Mouse (Mus musculus) testis, postnatal 14 days (tissue): Measurements from ENCODE around the gene Fsd2.

ENCODE experiments used
- DNase-seq: peaks from one replicate; pipeline ENCODE4 v3.0.0; 2021; ENCODE audit warnings: low spot score

The Fsd2 gene

DNA sequence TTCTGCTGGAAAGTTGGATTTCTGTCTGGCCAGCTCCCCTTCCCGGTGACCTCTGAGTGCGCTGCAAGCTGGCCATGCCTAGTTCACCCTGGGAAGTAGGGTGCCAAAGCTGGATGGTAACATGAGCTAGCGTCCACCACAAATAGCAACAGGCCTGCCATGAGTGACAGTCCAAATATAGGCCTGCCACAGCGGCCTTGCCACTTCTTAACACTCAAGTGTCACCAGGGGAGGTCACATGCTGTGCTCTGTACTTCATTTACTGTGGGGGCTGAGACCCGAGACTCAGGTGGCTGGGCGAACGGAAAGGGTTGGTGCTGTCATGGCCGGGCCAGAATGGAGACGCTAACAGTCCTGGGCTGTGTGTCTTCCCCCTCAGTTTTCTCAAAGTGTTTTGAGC is at the start of gene Fsd2:
Gene Fsd2 (minus strand): TSS at position 53 of the 400 bp plus-strand sequence.
- DNase-seq = no peak

DNA sequence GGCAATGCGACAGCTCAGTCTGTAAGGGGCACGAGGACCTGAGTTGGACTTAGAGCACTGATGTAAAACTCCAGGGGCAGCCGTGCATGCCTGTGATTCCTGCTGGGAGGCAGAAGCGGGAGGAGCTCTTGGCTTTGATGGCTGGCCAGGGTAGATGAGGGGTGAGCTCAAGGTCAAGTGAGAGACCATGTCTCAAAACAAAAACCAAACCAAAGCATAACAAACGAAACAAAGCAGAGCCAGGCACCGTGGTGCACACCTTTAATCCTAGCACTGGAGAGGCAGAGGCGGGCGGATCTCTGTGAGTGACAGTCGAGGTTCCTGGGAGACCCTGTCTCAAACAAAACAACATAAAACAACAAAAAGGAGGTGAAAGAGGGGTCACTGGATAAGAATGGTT is 48.3 kb upstream of the Fsd2 start:
- no peak for DNase-seq

DNA sequence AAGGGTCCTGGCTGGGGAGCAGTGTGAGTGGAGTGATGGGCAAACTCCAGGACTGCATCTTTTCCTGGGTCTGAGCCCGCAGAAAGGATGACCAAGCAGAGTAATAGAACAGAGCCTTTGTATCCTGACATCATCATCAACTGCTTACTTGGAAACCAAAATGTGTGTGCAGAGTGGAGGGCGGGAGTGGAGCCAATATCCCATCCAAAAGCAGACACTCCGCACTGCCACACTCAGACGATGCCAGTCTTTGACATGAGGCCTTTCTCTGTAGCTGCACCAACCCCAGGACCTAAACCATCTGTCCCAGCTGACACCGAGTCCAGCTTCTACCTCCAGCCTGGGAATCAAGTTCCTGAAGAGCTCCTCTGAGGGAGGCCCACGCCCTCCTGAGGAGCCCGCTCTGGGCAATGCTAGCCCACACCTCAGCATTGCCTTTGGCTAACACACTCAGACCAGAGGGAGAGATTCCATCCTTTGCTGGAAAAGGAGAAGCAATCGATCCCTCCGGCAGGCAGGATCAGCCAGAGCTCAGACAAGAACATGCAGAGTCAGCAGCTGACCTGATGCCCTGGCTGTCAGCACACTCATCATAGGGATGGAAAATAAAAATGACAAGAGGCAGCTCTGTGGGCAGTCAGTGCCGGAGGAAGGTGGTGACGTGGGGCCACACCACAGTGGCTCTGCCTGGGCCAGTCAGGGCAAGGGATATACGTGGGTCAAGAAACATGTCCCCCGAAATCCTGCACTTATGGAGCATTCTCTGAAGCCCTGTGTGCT is 46.3 kb upstream of the Fsd2 start:
- no peak for DNase-seq

DNA sequence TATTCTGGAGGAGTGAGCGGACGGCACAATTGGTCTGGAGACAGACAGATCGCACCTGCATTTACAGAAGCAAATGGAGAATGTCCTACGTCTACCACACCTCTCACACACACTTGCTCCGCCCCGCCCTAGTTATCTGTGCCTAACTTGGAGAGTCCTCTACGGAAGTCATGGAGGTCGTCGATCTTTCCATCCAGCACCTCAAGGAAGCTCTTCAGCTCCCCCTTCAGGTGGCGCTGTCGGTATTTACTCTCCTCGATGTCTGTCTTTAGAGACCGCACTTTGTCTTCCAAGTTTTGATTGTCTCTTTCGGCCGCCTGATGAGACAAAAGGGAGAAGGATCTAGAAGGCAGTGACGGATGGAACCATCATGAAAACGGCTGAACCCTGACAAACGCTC is 43.4 kb upstream of the Fsd2 start:
- no peak for DNase-seq

DNA sequence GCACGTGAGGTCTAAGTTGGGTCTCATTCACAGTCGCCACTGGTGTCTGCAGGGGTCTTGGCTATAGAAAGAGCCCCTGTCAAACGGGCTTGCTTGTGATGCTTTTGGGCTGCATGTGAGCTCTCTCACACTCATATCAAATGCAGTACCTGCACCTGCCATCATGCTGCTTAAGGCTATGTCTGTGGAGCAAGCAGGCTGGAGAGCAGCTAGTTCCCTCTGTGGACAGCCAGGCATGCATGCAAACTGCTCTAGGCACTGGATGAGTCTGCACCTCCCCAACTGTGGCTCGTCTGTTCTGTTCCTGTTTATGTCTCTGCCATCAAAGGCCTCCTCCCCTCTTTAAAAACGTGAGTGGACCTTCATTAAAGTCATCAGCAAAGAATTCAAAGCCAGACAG is 39.7 kb upstream of the Fsd2 start:
- DNase-seq = no peak

DNA sequence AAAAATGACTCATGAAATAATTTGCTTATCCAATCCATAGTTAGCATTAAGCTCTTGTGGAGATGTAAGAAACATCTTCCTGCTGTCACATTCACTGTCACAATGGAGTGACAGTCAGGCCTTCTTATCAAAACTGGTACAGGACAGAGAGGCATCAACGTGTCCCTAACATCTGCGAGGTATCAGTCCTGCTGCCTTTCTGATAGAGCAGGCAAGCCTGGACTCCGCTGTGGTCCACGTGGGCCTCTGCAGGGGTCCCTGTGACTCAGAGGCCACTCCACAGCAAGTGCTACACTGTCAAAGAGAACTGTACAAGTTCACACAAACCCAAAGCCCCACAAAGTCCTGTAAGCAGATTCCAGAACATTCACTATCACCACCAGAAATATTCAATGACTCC is 38.7 kb upstream of the Fsd2 start:
- DNase-seq = no peak

DNA sequence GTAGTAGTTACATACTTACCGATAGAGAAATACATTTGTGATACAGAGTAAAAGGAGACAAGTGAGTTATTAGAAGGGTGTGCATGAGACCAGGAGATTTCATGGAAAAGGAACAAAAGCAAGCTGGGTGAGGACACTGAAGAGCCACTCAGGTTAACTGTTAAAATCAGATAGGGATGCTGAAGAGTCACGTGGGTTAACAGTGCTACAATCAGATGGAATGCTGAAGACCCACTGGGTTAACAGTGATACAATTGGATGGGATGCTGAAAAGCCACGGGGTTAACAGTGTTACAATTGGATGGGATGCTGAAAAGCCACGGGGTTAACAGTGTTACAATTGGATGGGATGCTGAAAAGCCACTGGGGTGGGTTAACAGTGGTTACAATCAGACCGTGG is 38.2 kb upstream of the Fsd2 start:
- no peak for DNase-seq

DNA sequence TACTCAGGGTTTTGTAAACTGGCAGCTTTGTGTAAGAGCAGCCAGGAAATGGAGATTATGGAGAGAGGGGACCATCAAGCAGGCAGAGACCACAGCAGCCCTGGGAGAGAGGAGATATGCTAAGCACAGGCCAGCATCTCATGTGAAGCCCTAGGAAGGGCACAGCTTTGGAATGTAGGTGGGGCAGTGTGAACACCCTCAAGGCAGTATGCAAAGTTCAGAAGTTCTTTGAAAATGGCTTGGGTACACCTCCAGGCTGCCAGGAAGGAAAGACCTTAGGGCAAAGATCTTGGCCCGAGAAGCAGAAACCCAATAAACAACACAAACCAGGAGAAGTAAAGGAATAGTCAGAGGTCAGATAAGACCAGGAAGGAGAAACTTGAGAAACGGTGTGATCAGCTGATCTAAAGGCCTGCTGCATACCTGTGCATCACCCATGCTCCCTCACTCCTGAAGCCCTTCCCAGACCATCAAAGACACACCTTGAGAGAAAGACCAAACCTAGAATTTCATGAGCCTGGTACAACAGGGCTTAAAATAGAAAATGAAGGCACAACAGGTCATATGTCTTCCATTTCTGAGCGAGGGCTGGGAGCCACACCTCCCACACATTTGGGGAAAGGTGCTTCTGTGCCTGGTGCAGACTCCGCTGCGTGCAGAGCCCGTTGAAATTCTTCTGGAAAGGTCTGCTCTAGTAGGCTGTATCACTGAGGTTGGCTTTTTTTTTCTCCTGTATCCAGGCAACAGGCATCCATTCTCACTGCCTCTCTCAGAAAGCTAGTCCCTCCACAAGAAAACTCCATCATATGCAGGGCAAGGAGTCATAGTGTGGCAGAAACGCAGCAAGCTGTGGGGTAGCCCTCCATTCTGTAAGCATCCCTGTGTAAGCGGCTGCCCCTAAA is 32.9 kb upstream of the Fsd2 start:
- DNase-seq = no peak

DNA sequence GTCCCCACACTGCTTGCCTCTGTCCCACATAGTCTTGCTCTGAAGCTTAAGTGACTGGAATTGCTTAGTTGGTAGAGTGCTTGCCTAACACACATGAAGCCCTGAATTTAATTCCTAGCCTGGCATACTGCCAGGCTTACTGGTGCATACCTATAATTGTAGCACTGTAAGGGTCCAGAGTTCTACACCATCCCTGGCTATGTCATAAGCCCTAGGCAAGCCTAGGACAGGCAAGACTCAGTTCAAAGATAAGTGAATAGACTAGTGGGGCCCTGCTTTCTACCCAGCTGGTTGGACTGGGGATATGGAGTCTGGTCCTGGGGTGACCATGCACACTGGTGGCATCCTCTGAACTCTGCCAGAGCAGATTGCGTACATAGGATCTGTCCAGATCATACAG is 30.9 kb upstream of the Fsd2 start:
- no peak for DNase-seq

DNA sequence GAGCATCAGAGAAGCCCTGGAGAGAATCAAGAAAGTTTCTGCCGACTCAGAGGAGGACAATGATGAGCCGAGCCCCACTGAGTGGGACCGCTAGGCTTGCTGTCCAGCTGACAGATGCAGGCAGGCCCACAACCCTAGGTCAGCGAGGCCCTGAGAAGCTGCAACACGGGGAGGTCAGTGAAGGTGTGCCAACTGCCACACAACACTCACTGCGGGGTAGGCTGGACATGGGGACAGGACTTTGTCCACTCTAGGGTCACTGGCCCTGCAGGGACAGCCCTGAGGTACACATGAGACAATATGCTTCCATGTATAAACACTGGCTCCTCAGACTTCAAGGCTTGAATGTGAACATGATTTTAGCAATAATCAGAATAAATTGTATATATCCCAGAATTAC is 29.3 kb upstream of the Fsd2 start:
- DNase-seq = no peak

DNA sequence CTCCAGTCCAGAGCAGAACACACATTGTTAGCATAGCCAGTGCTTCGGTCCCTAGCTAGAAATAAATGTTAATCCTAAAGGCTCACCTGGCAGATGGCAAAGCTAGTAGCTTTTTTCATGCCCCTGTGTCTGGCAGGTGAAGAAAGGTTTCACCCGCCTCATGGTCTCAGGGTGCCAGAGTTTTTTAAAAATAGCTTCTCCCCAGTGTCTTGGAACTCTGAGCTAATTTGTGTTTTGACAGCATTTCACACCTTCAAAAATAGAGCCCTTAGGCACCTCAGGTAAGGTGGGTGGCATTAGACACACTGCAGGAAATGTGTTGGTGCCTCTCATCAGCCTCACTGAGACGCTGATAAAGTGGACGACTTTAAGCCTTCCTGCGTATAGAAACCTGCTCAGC is 28.3 kb upstream of the Fsd2 start:
- no peak for DNase-seq

DNA sequence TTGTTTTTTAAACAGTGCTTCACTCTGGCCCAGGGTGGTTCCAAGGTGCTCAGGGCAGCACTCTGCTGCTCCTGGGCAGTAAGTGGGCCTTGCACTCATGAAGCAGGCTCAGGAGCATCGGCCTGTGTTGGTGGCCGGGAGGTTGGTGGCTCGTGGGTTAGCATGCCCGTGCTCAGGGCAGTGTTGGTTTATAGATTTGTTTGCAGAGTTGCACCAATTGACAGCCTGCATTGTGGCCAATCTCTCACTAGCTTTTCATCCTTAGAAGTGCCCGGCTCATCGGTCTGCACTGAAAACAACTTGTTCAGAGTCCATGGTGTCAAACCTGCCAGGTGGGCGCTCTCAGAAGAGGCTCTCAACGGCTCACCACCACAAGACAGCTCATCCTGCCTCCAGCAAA is 26.6 kb upstream of the Fsd2 start:
- no peak for DNase-seq

DNA sequence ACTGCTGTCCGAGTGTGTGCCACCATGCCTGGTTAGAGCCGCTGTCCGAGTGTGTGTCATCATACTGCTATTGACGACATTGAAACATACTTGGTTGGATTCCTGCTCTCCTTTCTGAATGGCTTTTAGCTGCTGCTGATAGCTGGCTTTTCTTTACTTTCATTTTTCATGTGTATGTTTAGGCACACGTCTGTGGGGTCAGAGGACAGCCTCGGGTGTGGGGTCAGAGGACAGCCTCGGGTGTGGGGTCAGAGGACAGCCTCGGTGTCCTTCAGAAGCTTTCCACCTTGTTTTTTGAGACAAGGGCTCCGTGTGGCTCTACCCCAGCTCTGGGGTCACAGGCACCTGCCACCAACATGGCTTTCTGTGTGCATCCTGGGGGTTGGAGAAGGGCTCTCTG is 25.9 kb upstream of the Fsd2 start:
- DNase-seq = no peak

DNA sequence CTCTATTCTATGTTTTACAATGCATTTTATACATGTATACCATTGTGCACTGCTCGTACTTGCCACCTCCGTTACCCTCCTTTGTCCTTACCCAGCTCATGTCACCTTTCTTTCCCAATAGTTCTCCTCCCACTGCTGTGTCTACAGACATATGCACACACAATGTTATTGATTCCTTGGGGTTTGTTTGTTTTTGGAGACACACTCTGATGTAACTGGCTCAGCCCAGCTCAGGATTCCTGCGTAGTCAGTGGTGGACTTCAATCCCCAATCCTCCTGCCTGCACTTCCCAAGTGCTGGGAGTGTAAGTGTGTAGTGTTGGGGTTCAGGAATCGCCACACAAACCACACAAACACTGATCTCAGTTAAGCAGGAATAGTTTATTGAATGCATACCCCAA is 20.5 kb upstream of the Fsd2 start:
- no peak for DNase-seq

DNA sequence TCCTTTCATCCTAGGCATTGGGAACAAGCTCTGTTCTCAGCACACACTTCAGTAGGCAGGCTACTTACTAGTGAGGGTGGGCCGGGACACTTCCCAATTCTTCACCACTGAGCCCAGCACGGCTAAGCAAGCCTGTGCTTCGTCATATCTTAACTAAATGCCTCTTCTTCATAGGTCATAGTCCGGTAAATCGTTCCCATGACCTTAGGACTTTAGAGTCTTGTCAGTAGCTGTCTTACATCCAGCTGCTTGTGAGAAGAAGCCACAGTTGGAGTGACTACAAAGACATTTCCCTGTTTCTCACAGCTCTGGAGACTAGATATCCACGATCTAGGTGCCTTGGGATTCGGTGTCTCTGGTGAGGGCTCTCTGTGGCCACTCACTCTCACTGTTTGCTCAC is 18.6 kb upstream of the Fsd2 start:
- DNase-seq = no peak

DNA sequence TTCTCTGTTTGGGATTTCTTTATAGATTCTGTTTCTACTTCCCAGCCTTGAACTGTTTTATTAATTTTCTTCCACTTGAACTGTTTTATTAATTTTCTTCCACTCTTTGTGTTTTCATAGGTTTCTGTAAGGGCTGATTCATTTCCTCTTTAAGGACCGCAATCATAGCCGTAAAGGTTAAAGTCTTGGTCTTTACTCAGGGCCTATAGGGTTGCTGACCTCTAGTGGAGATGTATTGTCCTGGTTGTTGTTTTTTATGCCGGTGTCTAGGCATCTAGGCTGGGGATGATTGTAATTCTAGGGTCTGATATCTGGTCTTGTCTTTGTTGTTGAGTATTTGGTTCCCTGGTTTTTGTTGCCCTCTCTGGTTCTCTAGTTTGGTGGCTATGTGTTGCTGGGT is 16.8 kb upstream of the Fsd2 start:
- no peak for DNase-seq

DNA sequence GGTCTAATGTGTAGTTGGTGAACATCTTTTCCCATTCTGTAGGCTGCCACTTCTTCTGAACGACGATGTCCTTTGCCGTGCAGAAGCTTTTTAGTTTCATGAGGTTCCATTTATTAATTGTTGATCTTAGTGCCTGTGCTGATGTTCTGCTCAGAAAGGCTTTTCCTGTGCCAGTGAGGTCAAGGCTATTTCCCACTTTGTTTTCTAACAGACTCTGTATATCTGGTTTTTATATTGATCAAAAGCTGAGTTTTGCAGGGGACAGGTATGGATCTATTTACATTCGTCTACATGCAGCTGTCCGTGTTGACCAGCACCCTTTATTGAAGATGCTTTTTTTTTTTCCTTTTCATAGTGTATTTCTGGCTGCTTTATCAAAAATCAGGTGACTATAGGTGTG is 12.6 kb upstream of the Fsd2 start:
- no peak for DNase-seq

DNA sequence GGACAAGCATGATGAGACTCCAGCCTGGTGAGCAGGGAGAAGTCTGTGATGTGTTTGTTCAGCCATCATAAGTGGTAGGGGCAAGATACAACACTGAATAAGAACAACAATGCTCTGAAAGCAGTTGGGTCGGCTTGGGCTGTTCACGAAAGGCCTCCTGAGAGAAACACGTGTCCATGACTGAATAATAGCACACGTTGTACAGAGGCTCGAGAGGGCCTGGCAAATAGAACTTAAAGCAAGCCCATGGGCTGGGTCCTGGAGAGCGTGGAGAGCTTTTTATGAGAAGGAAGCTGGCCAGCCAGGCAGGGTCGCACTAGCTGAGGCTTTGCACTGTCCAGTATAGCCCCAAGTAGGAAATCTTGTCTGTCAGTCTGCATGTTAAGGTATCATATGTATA is 11.7 kb upstream of the Fsd2 start:
- DNase-seq = no peak

DNA sequence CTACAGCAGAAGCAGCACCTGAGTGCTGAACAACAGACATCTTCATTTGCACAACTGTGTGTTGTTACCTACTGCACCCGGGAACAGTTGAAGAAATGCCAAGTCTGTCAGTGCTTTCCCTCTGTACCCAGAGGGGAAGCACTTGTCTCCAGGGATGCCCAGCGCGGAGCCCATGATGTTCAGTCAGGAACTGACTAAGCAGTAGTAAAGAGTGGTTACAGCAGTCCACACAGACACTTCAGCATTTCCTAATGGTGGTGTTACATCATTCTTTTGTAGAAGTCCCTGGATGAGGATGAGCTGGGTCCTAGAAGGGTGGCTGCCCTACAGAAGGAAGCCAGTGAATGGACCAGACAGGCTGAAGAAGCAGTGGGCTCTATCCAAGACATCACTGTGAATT is 11.1 kb upstream of the Fsd2 start:
- no peak for DNase-seq

DNA sequence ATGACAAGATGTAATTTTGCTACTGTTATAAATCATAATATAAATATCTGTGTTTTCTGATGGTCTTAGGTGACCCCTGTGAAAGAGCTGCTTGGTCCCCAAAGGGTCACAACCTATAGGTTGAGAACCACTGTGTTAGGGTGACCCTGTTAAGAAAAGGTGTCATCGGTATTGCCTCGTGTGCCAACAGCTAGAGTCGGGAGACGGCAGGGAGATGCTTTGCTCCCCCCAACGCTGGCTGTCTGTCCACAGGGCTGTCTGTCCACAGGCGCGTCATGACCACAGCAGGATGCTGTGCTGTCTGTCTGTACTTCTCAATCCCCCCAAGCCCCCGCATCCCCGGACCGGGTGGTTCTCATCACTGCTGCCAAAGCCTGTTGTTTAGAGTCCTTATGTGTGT is 8.9 kb upstream of the Fsd2 start:
- DNase-seq = no peak

DNA sequence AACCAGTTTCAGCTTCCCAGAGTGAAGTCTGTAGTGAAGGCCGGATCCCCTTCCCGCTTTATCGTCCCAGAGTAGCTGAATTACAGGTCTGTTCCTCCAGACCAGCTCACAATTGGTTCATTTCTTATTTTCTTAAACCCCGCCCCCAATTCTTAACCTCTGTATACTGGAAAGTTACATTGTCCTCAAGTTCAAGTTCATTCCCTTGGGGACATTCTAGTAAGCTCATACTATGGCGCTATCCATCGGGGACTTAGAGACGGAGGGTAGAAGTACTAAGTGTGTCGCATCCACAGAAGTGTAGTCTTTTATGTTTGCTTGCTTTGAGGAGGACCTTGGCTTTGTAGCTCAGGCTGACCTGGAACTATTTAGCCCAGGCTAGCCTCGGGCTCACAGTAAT is 7.1 kb upstream of the Fsd2 start:
- DNase-seq = no peak

DNA sequence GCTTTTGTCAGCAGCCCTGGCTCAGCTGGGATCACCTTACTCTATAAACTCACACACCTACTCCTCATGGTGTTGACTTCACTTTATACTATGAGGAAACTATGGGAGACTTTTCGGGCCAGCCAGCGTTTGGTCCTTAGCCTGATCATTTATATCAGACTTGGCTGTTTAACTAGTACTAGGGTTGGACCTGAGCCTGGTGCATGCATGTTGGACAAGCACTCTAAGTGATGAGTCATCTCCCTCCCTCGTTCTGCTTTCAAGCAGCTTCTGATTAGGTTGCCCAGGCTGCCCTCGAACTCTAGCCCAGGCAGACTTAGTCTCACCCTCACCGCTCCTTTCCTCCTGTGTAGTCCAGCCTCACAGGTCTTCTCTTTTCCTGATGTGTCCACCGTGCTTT is 6.7 kb upstream of the Fsd2 start:
- no peak for DNase-seq

DNA sequence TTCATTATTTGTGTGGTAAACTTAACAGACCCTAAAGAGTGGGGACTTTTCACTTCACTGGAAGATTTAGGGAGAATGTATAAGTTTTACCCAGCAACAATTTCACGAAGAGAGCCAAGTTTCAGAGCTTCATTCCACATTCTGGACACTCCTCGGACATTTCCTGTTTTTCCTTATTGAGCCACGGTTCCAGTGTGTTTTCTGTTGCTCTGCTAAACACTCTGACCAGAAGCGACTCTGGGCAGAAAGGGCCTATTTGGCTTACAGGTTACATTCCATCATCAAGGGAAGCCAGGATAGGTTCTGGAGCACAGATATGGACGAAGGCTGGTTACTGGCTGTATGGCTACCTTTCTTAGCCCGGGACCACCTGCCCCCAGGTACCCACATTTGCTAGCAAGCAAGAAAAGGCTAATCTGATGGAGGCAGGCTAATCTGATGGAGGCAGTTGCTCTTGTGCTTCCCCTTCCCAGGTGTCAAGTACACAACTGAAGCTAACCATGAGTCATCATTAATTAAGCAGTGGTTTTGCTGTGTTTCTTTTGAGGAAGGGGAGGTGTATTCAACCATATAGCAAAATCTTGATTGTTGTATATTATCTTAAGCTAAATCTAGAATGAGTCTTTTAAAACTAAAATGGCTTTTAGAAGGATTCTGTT is 6.0 kb upstream of the Fsd2 start:
- no peak for DNase-seq
